Mouse (Mus musculus) heart, adult 2 months (tissue): Measurements from ENCODE around the gene Daam2.

Source experiments
- CTCF ChIP-seq: fragments of 200-600 bp; IDR thresholded peaks from 2 replicates; pipeline ENCODE4 v1.8.1; 2022; ENCODE audit warnings: antibody characterized with exemption, mild to moderate bottlenecking, moderate library complexity
- POLR2A ChIP-seq: fragments of 200-500 bp; IDR thresholded peaks from 2 replicates; pipeline ENCODE4 v1.6.1; 2011; ENCODE audit warnings: mild to moderate bottlenecking, low read depth, low read length, control low read depth; ENCODE audit not compliant: insufficient read depth

DNA sequence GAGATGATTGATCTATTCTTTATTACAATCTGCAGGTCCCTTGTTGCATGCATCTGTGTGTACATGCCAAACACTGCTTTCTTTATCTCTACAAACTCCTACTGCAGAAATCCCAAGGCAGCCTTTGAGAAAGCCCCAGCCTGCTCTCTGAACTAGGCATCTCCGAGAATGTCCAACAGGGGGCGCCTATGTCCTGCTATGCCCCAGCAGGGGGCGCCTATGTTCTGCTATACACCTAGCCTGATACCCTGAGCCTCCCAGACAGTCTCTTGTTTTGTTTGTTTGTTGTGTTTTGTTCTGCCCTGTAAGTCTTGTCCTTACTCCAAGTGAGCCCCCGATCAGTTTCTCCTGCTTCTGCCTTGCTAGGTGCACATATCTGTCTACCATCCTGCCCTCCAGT, 95.9 kb downstream of the Daam2 start:
- TF ChIP-seq POLR2A, result no peak
- no peak for TF ChIP-seq CTCF
